Mouse (Mus musculus) thymus, adult 18-20 months (tissue): ENCODE data around the gene Samhd1.

Experiments
- DNase-seq, 2 experiments: peaks; one replicate each; pipeline ENCODE4 v3.0.0; 2022; ENCODE audit warnings: mixed read lengths in 2 of 2

Gene Samhd1

DNA sequence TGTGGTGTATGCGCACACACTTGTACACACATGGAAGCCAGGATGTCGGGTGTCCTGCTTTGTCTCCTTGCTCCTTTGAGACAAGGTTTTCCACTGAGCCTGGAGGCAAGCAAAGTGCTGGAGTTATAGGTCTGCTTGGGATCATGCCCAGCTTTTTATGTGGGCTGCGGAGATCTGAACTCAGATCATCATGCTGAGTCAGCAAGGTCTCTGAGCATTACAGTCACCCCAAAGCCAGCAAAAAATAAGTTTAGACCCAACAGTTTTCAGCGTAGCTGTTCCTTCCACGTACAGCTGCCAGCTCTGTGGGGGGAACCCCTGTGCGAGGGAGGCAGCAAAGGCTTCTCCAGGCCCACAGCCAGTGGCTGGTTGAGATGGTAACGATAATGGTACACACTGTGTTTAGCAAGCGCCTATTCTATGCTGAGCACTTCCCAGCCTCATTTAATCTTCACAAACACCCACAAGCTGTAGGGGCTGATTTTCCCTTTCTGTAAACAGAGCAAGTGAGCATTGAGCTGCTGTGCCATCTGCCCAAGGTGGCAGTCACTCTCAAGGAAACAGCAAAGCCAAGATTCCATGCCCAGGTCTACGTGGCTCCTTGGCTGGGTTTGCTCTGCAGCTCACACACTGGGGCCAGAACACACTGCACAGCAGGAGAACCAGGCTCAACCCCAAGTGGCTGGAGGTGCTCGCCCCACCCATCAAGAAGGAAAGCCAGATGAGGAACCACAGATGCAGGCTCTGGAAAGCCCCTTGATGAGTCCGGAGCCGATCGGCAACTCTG lies 86.5 kb downstream of the Samhd1 start:
- no peak for DNase-seq
